Mouse (Mus musculus) heart, adult 18-20 months (tissue): ENCODE data around the gene Olfr308. TPM values are rescaled to one million over a fixed set of nuclear protein-coding genes. Genes with fewer than 3 reads are reported as not detected.
"Not testable (repeated sequence)": the region's sequence is repeated elsewhere in the genome, so short reads cannot be mapped to it uniquely, and the experiment has no call there.

Experiments
- DNase-seq, 2 experiments: peaks; one replicate each; pipeline ENCODE4 v3.0.0; 2021 to 2022; ENCODE audit warnings: mixed read lengths in 1 of 2
- long read RNA-seq, 2 experiments: library from polyadenylated mRNA; stranded (forward); transcript quantifications; one replicate each; pipeline ENCODE4 v2.0.0; 2021
- microRNA-seq, 2 experiments: library from miRNA; unstranded; fragments of <30 nt; microRNA quantifications; one replicate each; pipeline ENCODE4 v1.2.0; 2022
- total RNA-seq, 2 experiments: library from RNA; stranded (reverse); gene quantifications; 2 replicates each; pipeline ENCODE4 v1.2.3; 2021

The Olfr308 gene
- not detected for total RNA-seq
- long read RNA-seq, experiment 1 = 0 reads
- long read RNA-seq, experiment 2 = 0 reads

GRCm38 (mm10) chr7:86325530-86325929 lies at the start of gene Olfr308:
Gene Olfr308, minus strand, starts transcription at chr7:86325630.
- no peak for DNase-seq

GRCm38 (mm10) chr7:86366828-86367227 lies 41.4 kb upstream of the Olfr308 start, which contains the start of gene Olfr305:
Gene Olfr305, minus strand, starts transcription at chr7:86366928.
- DNase-seq = no peak

- DNase-seq = not testable (repeated sequence)
Observed at GRCm38 (mm10) chr7:86346296-86346695, 20.9 kb upstream of the Olfr308 start.

GRCm38 (mm10) chr7:86344253-86344652 lies 18.8 kb upstream of the Olfr308 start:
- no peak for DNase-seq

- no peak for DNase-seq
Observed at GRCm38 (mm10) chr7:86342881-86343565, 17.6 kb upstream of the Olfr308 start.

- no peak for DNase-seq
Observed at GRCm38 (mm10) chr7:86337486-86337885, 12.1 kb upstream of the Olfr308 start, which contains the start of gene Olfr307. Gene Olfr307, minus strand, starts transcription at chr7:86337586.

GRCm38 (mm10) chr7:86321323-86321722 lies 4.1 kb downstream of the Olfr308 start:
- no peak for DNase-seq

- DNase-seq = no peak
Observed at GRCm38 (mm10) chr7:86313608-86314007, 11.8 kb downstream of the Olfr308 start, which contains the start of gene Olfr309. Gene Olfr309, minus strand, starts transcription at chr7:86313708.

GRCm38 (mm10) chr7:86277072-86277471 lies 48.4 kb downstream of the Olfr308 start, which contains the start of gene Olfr310:
Gene Olfr310, minus strand, starts transcription at chr7:86277172.
- DNase-seq = no peak

Small RNA genes within 50 kb of the gene (microRNA-seq; reads per million reads assigned to microRNA genes)
- 0 reads per million in 2 experiments for gene Gm23192

Other genes starting within 250 kb of the Olfr308 start
- not detected for gene Vmn2r75, start 153.9 kb downstream of the Olfr308 start, total RNA-seq
- gene Vmn2r76, start 79.3 kb downstream of the Olfr308 start, total RNA-seq = not detected
- gene Olfr310, start 48.5 kb downstream of the Olfr308 start, total RNA-seq = not detected
- not detected for gene Olfr309, start 11.9 kb downstream of the Olfr308 start, total RNA-seq
- gene Olfr307, start 12.0 kb upstream of the Olfr308 start, total RNA-seq = not detected
- not detected for gene Olfr305, start 41.3 kb upstream of the Olfr308 start, total RNA-seq
- not detected for gene Olfr304, start 61.0 kb upstream of the Olfr308 start, total RNA-seq
- not detected for gene Olfr303, start 72.2 kb upstream of the Olfr308 start, total RNA-seq
- not detected for gene Olfr301, start 78.2 kb upstream of the Olfr308 start, total RNA-seq
- not detected for gene Olfr299, start 134.3 kb upstream of the Olfr308 start, total RNA-seq
- gene Olfr298, start 166.9 kb upstream of the Olfr308 start, total RNA-seq = not detected
- gene Olfr297, start 194.3 kb upstream of the Olfr308 start, total RNA-seq = not detected